Mouse (Mus musculus): Measurements from ENCODE around the gene Nol7. TPM values are rescaled to one million over a fixed set of nuclear protein-coding genes. Genes with fewer than 3 reads are reported as not detected.

The Nol7 gene
- polyA plus RNA-seq (2012; rRNA removed) (37.2 and 84.2 TPM in 2 replicates), polyA plus RNA-seq (2014; fragmentation: Nextera tagmentation; extraction: Ambion mirVana) (123 and 125 TPM in 2 replicates)

GRCm38 (mm10) chr13:43398297-43399080, at the start of gene Nol7:
Gene Nol7, plus strand, starts transcription at chr13:43398390.
- no peaks in the 10 kb centered on the region for H3K9me3 ChIP-seq (ENCODE audit: control insufficient read depth, low read length)
- peaks cover 32% of the 10 kb centered on the region for H3K36me3 ChIP-seq (replicated peaks; ENCODE audit: control insufficient read depth, insufficient read depth, low read depth)
- DNase-seq (ENCODE audit: low read depth in 3 of 3, low spot score in 3 of 3) (peak; percentile 79 to 83 (median 82)), ATAC-seq (ENCODE audit: insufficient read depth) (peak; percentile 97)
- peak within 1 kb of the TSS; percentile 89 for H3K4me2 ChIP-seq (ENCODE audit: low read depth)
- TF ChIP-seq EP300 (IDR thresholded peaks at IDR 0.05; ENCODE audit: low read depth) (no peak), CTCF (IDR thresholded peaks at IDR 0.05; ENCODE audit: low read depth) (peak; percentile 93)
- no peaks in the 10 kb centered on the region for H3K27me3 ChIP-seq (ENCODE audit: control insufficient read depth, insufficient read depth, low read length)
- H3K4me3 ChIP-seq (ENCODE audit: insufficient read depth in 1 of 2, low read depth in 2 of 2, low read length in 2 of 2): peak within 1 kb of the TSS; percentile 62 to 94
- peak within 1 kb of the TSS; percentile 1 for H3K27ac ChIP-seq
- under 1% methylated on average over 71 of the region's 72 CpGs for WGBS (ENCODE audit: insufficient replicate concordance)
- peaks cover 0 to 9% of the 10 kb centered on the region in 2 experiments; a peak in 3 of 4 replicates for H3K4me1 ChIP-seq (replicated peaks; ENCODE audit: control insufficient read depth in 2 of 2, insufficient read depth in 2 of 2, low read length in 1 of 2)
- H3K9ac ChIP-seq (replicated peaks): peak within 1 kb of the TSS; percentile 69

- ATAC-seq (ENCODE audit: insufficient read depth) (no peak), DNase-seq (ENCODE audit: low read depth in 3 of 3, low spot score in 3 of 3) (no peak)
- H3K27me3 ChIP-seq (ENCODE audit: control insufficient read depth, insufficient read depth, low read length): no peaks in the 10 kb centered on the region
- no peaks in the 10 kb centered on the region for H3K36me3 ChIP-seq (replicated peaks; ENCODE audit: control insufficient read depth, insufficient read depth, low read depth)
- 58% methylated on average over 8 of the region's 8 CpGs for WGBS (ENCODE audit: insufficient replicate concordance)
- H3K9ac ChIP-seq (replicated peaks): no peak overlapping the region
- no peak overlapping the region for H3K4me2 ChIP-seq (ENCODE audit: low read depth)
- no peaks in the 10 kb centered on the region for H3K4me1 ChIP-seq (replicated peaks; ENCODE audit: control insufficient read depth in 2 of 2, insufficient read depth in 2 of 2, low read length in 1 of 2)
- TF ChIP-seq CTCF (IDR thresholded peaks at IDR 0.05; ENCODE audit: low read depth): no peak
- TF ChIP-seq EP300 (IDR thresholded peaks at IDR 0.05; ENCODE audit: low read depth): no peak
- H3K4me3 ChIP-seq (ENCODE audit: insufficient read depth in 1 of 2, low read depth in 2 of 2, low read length in 2 of 2): no peak overlapping the region
- no peaks in the 10 kb centered on the region for H3K9me3 ChIP-seq (ENCODE audit: control insufficient read depth, low read length)
- H3K27ac ChIP-seq: no peak overlapping the region
Observed at GRCm38 (mm10) chr13:43349376-43349775, 48.8 kb upstream of the Nol7 start.

- H3K36me3 ChIP-seq (replicated peaks; ENCODE audit: control insufficient read depth, insufficient read depth, low read depth): no peaks in the 10 kb centered on the region
- no peak overlapping the region for H3K9ac ChIP-seq (replicated peaks)
- ATAC-seq (ENCODE audit: insufficient read depth) (no peak), DNase-seq (ENCODE audit: low read depth in 3 of 3, low spot score in 3 of 3) (no peak)
- no peak for TF ChIP-seq EP300 (IDR thresholded peaks at IDR 0.05; ENCODE audit: low read depth)
- no peak for TF ChIP-seq CTCF (IDR thresholded peaks at IDR 0.05; ENCODE audit: low read depth)
- WGBS (ENCODE audit: insufficient replicate concordance): 41% methylated on average over 9 of the region's 9 CpGs
- H3K27me3 ChIP-seq (ENCODE audit: control insufficient read depth, insufficient read depth, low read length): no peaks in the 10 kb centered on the region
- no peaks in the 10 kb centered on the region for H3K4me1 ChIP-seq (replicated peaks; ENCODE audit: control insufficient read depth in 2 of 2, insufficient read depth in 2 of 2, low read length in 1 of 2)
- no peak overlapping the region for H3K4me2 ChIP-seq (ENCODE audit: low read depth)
- no peaks in the 10 kb centered on the region for H3K9me3 ChIP-seq (ENCODE audit: control insufficient read depth, low read length)
- H3K4me3 ChIP-seq (ENCODE audit: insufficient read depth in 1 of 2, low read depth in 2 of 2, low read length in 2 of 2): no peak overlapping the region
- no peak overlapping the region for H3K27ac ChIP-seq
Observed at GRCm38 (mm10) chr13:43350489-43351169, 47.6 kb upstream of the Nol7 start.

GRCm38 (mm10) chr13:43353356-43353755, 44.8 kb upstream of the Nol7 start:
- H3K9ac ChIP-seq (replicated peaks): no peak overlapping the region
- H3K36me3 ChIP-seq (replicated peaks; ENCODE audit: control insufficient read depth, insufficient read depth, low read depth): no peaks in the 10 kb centered on the region
- H3K4me1 ChIP-seq (replicated peaks; ENCODE audit: control insufficient read depth in 2 of 2, insufficient read depth in 2 of 2, low read length in 1 of 2): no peaks in the 10 kb centered on the region
- no peak for TF ChIP-seq CTCF (IDR thresholded peaks at IDR 0.05; ENCODE audit: low read depth)
- ATAC-seq (ENCODE audit: insufficient read depth) (no peak), DNase-seq (ENCODE audit: low read depth in 3 of 3, low spot score in 3 of 3) (no peak)
- H3K4me3 ChIP-seq (ENCODE audit: insufficient read depth in 1 of 2, low read depth in 2 of 2, low read length in 2 of 2): no peak overlapping the region
- 58% methylated on average over 4 of the region's 4 CpGs for WGBS (ENCODE audit: insufficient replicate concordance)
- no peaks in the 10 kb centered on the region for H3K27me3 ChIP-seq (ENCODE audit: control insufficient read depth, insufficient read depth, low read length)
- no peak overlapping the region for H3K27ac ChIP-seq
- H3K4me2 ChIP-seq (ENCODE audit: low read depth): no peak overlapping the region
- no peaks in the 10 kb centered on the region for H3K9me3 ChIP-seq (ENCODE audit: control insufficient read depth, low read length)

GRCm38 (mm10) chr13:43354362-43354761, 43.8 kb upstream of the Nol7 start:
- no peak overlapping the region for H3K4me3 ChIP-seq (ENCODE audit: insufficient read depth in 1 of 2, low read depth in 2 of 2, low read length in 2 of 2)
- no peaks in the 10 kb centered on the region for H3K36me3 ChIP-seq (replicated peaks; ENCODE audit: control insufficient read depth, insufficient read depth, low read depth)
- TF ChIP-seq EP300 (IDR thresholded peaks at IDR 0.05; ENCODE audit: low read depth) (no peak), CTCF (IDR thresholded peaks at IDR 0.05; ENCODE audit: low read depth) (no peak)
- WGBS (ENCODE audit: insufficient replicate concordance): 69% methylated on average over 12 of the region's 12 CpGs
- DNase-seq (ENCODE audit: low read depth in 3 of 3, low spot score in 3 of 3) (no peak), ATAC-seq (ENCODE audit: insufficient read depth) (no peak)
- H3K9ac ChIP-seq (replicated peaks): no peak overlapping the region
- no peaks in the 10 kb centered on the region for H3K9me3 ChIP-seq (ENCODE audit: control insufficient read depth, low read length)
- no peaks in the 10 kb centered on the region for H3K27me3 ChIP-seq (ENCODE audit: control insufficient read depth, insufficient read depth, low read length)
- no peak overlapping the region for H3K27ac ChIP-seq
- no peak overlapping the region for H3K4me2 ChIP-seq (ENCODE audit: low read depth)
- H3K4me1 ChIP-seq (replicated peaks; ENCODE audit: control insufficient read depth in 2 of 2, insufficient read depth in 2 of 2, low read length in 1 of 2): no peaks in the 10 kb centered on the region
